Mouse (Mus musculus) embryonic fibroblast, embryonic 13.5 days (primary cell): Measurements from ENCODE around the gene Celsr1. TPM values are rescaled to one million over a fixed set of nuclear protein-coding genes. Genes with fewer than 3 reads are reported as not detected.

Experiments
- H3K27ac ChIP-seq: 2 replicates; pipeline ENCODE4 v1.5.1; 2012; ENCODE audit warnings: low read length, control low read depth, inconsistent platforms; ENCODE audit not compliant: insufficient read depth
- H3K4me1 ChIP-seq: 2 replicates; pipeline ENCODE4 v1.6.1; 2011; ENCODE audit warnings: low read length; ENCODE audit not compliant: control insufficient read depth, insufficient read depth
- H3K4me3 ChIP-seq: 2 replicates; pipeline ENCODE4 v1.5.1; 2011; ENCODE audit warnings: mild to moderate bottlenecking, control low read depth, low read length; ENCODE audit not compliant: insufficient read depth
- CTCF ChIP-seq: IDR thresholded peaks from 2 replicates; pipeline ENCODE4 v1.5.1; 2011; ENCODE audit warnings: mild to moderate bottlenecking, control low read depth, low read length, moderate library complexity, borderline replicate concordance; ENCODE audit not compliant: insufficient read depth
- POLR2A ChIP-seq: IDR thresholded peaks from 2 replicates; pipeline ENCODE4 v1.6.1; 2011; ENCODE audit warnings: low read depth, mild to moderate bottlenecking, control low read depth, low read length, moderate library complexity
- polyA plus RNA-seq: library from polyadenylated mRNA; stranded (reverse); fragments of >200 nt; gene quantifications from 2 replicates; pipeline ENCODE4 v1.2.4, GENCODE M21; 2011; ENCODE audit warnings: low read depth; ENCODE audit not compliant: missing spikeins, insufficient read length

Gene Celsr1
- polyA plus RNA-seq, 1 experiment = 0.91 TPM

GRCm38 (mm10) chr15:85963279-85963840, 70.2 kb downstream of the Celsr1 start:
- TF ChIP-seq CTCF (no peak), POLR2A (no peak)
- no peak overlapping the region for H3K27ac ChIP-seq
- H3K4me1 ChIP-seq = no peaks in the 10 kb centered on the region
- no peak overlapping the region for H3K4me3 ChIP-seq

DNA sequence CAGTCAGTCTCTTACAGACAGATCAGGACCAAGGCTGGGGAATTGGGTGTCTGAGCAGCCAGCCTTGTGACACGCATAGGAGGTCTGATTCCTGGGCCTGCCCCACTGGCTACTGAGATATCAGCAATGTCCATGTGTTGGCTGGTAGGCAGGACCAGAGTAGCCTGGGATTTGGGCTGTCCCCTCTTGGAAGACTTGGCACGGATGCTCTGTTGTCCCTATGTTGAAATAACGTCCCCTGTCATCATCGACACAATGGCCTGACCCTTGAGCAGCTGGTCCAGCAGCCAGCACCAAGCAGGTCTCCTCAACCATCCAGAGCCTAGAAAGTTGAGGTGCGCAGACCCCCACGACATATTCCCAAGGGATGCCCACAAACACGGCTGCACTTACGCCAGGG, 70.9 kb downstream of the Celsr1 start:
- H3K27ac ChIP-seq = no peak overlapping the region
- H3K4me1 ChIP-seq = no peaks in the 10 kb centered on the region
- TF ChIP-seq POLR2A = no peak
- TF ChIP-seq CTCF = no peak
- no peak overlapping the region for H3K4me3 ChIP-seq

GRCm38 (mm10) chr15:85961651-85962050, 71.9 kb downstream of the Celsr1 start:
- Histone ChIP-seq H3K4me1 (no peaks in the 10 kb centered on the region), H3K4me3 (no peak overlapping the region), H3K27ac (no peak overlapping the region)
- no peak for TF ChIP-seq POLR2A
- TF ChIP-seq CTCF = no peak

GRCm38 (mm10) chr15:85961131-85961530, 72.4 kb downstream of the Celsr1 start:
- Histone ChIP-seq H3K4me1 (no peaks in the 10 kb centered on the region), H3K4me3 (no peak overlapping the region), H3K27ac (no peak overlapping the region)
- TF ChIP-seq CTCF = no peak
- no peak for TF ChIP-seq POLR2A

- no peak for TF ChIP-seq CTCF
- TF ChIP-seq POLR2A = no peak
- H3K4me1 ChIP-seq = no peaks in the 10 kb centered on the region
- no peak overlapping the region for H3K4me3 ChIP-seq
- no peak overlapping the region for H3K27ac ChIP-seq
These were observed 77.4 kb downstream of the Celsr1 start for GRCm38 (mm10) chr15:85956202-85956601.

DNA sequence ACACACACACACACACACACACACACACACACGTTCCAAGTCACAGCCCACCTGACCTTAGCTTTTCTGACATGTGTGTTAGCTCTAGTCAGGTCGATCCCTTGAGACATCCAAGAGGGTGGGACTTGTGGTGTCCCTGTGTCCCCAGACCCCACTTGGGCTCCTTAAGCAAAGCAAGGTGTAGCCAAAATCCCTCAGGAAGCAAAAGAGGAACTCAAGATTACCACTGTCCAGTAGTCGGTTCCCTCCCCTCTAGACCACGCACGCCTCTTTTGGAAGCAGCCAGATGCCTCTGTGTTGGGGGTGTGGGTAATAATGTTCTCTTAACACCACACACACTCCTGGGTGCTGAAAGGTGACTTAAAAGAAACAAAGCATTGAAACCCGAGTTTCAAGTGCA, 80.1 kb downstream of the Celsr1 start:
- TF ChIP-seq CTCF (no peak), POLR2A (no peak)
- no peaks in the 10 kb centered on the region for H3K4me1 ChIP-seq
- no peak overlapping the region for H3K4me3 ChIP-seq
- no peak overlapping the region for H3K27ac ChIP-seq

- Histone ChIP-seq H3K4me3 (no peak overlapping the region), H3K4me1 (no peaks in the 10 kb centered on the region), H3K27ac (no peak overlapping the region)
- TF ChIP-seq POLR2A (no peak), CTCF (no peak)
These were observed 84.0 kb downstream of the Celsr1 start for GRCm38 (mm10) chr15:85949421-85950164.

DNA sequence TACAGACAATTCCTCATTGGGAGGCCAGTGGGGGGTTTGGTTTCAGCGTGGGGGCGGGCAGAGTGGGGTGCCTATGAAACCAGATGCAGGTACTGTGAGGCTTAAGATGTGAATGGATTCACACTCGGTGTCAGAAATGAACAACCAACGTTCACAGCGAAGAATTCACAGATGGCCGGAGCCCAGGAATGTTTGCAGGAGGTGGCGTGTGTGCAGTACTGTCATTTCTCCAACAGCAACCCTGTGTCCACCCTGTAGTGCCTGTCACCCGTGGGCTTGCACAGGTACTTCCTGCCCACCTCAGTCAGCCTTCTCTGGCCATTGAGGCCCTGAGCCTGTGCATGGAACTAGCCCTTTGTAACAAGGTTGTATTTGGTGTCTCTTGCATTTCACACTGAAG, 85.6 kb downstream of the Celsr1 start:
- Histone ChIP-seq H3K4me3 (no peak overlapping the region), H3K27ac (no peak overlapping the region), H3K4me1 (no peaks in the 10 kb centered on the region)
- TF ChIP-seq CTCF (no peak), POLR2A (no peak)

GRCm38 (mm10) chr15:85947541-85947940, 86.0 kb downstream of the Celsr1 start:
- Histone ChIP-seq H3K27ac (no peak overlapping the region), H3K4me1 (no peaks in the 10 kb centered on the region), H3K4me3 (no peak overlapping the region)
- TF ChIP-seq POLR2A (no peak), CTCF (no peak)

DNA sequence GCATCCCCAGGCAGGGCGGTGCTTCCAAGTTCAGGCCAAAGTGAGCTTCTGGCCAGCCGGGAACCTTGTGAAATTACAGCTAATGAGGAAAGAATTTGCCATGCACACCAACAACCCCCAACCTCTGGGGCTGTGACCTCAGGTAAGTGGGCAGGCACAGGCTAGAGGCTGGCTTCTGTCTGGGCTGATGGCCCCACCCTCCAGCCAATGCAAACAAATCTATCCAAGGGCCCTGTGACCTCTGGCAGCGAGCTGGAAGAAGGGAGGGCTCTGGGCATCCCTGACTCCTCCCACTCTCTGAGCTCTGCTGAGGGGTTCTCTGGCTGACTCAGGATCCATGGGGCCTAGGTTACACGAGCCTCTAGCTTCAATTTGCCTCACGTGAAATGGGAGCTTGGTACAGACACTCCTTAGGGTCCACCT, 97.9 kb downstream of the Celsr1 start:
- Histone ChIP-seq H3K4me3 (no peak overlapping the region), H3K4me1 (peaks cover 5% of the 10 kb centered on the region), H3K27ac (no peak overlapping the region)
- TF ChIP-seq CTCF (no peak), POLR2A (no peak)
